Mouse (Mus musculus): Measurements from ENCODE around the gene Prdm11.

Prdm11 gene

GRCm38 (mm10) chr2:93045818-93046508, at the start of gene Prdm11:
TSS of gene Prdm11 (minus strand) at chr2:93046167.
- peak; percentile 24 for DNase-seq

DNA sequence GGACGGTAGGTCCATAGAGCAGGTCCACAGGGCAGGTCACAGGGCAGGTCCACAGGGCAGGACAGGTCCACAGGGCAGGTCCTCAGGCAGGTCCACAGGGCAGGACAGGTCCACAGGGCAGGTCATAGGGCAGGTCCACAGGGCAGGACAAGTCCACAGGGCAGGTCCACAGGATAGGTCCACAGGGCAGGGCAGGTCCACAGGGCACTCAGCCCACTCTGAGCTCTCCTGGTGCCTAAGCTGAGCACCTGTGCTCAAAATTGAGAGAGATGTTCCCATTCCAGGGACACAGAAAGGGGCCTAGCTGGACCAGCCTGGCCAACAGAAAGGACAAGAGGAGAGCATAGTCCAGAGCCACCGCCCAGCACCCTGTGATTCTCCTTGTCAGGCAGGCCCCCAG, 46.4 kb upstream of the Prdm11 start:
- no peak for DNase-seq

DNA sequence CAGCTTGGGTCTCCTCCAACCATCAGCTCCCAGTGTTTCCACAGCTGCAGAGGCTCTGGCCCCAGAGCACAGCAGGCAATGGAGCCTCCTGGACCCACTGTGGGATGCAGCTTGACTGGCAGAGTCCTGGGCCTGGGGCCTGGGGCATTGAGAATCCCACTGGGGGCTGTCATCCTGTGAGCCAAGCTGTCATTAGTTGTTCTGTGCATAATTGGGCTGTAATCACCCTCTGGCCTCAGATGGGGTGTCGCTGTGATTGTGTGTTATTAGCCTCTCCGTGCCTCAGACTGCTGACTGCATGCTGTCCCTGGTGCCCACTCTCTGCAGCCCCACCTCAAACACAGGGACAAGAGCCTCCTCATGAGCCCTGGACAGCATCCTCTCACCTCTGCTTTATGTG, 45.7 kb upstream of the Prdm11 start:
- DNase-seq = no peak

- no peak for DNase-seq
Observed at GRCm38 (mm10) chr2:93089379-93090089, 43.6 kb upstream of the Prdm11 start.

DNA sequence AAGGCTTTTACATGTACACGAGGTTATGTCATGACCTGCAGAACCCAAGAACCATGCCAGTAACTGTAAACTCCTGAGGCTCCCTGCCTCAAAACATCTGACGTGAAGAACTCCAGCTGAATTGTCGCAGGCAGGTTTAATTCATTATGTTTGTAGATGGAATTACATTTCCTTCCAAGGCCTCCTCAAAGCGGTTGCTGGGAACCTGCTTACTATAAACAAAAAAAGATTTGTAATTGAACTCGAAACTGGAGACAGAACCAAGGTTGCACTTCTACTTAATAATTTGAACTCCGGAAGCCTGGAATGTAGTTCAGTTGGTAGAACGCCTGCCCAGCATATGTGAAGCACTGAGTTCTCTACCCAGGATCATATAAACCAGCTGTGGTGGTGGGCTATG, 42.0 kb upstream of the Prdm11 start:
- no peak for DNase-seq

DNA sequence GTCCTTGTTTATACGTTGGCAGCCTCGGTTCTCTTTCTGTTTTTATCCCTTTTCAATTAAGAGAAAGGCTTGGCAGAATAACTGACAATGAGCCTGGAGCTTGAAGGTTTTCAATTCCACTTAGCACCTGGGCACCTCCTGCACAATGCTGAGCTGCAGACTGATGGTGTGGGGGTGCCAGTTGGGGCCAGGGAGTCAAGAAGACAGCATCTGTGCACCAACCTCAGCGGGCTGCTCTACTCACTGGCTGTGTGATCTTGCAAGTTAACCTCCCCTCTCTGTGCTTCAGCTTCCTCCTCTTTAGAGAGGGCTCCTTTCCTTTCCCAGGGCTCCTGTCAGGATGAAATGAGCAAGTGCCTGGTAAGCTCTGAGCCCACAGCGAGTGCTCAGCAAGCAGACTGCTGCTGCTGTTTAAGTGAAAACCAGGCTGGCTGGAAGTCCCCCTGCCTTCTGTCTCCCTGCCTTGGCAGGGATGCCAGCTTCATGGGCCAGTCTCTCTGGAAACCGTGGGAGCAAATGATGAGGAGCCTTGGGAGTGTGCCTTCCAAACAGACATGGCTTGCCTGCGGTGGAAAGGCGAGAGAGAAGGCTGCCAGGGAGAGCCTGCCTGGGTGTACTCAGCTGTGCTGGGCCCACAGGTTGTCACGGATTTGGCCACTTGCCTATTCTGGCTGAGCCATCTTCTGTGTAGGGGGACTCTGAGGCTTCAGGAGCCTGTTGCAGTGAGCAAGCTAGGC, 39.5 kb upstream of the Prdm11 start:
- no peak for DNase-seq

DNA sequence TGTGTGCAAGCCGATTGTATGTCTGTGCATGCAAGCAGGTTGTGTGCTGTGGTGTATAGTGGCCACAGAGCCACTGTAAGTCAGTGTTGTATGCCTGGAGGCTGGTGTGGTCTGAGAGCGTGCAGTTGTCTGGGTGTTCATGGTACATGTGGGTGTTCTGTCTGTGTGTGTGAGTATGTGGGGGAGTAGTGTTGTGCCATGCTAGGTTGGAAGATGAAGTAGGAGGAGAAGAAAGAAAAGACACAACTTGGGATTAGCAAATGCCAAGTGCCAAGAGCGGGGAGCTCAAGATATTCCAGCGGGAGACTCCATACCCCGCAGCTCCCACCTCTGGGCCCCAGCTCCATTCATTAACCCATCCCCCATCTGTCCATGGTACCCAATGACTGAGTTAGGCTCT, 38.5 kb upstream of the Prdm11 start:
- DNase-seq = no peak

DNA sequence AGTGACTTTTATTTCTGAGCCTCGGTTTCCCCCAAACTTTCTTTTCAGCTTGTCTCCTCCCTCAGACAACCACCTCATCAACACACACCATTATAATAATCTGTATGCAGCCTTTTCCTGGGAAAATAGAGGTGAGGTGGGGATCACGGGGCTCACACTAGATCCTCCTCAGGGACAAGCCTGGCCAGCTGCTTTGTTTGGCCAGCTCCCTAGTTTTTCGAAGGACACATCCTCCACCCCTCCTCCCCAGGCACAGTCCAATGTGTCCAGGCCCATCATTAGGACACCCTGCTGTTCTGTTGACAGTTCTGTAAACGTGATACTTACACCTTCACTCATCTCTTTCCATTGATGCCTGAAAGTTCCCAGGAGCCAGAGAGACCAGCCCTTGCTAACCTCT, 37.4 kb upstream of the Prdm11 start:
- no peak for DNase-seq

DNA sequence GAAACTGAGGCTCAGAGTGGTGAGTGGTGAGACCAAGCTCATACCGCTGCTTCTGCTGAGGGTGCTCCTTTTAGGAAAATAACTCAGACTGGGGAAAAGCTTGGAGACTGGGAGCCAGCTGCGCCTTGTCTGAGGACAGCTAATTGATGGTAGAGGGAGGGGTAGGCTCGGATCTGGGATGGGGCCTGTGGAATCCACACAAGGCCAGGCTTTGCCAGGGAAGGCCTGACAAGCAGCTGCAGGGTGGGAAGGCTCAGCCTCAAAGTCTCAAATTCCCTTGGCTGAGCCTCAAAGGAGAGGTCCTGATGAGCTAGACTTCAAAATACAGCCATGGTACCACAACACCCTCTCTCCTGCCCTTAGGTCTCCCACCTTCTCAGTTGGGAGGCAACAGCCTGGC, 36.9 kb upstream of the Prdm11 start:
- peak; percentile 20 for DNase-seq

DNA sequence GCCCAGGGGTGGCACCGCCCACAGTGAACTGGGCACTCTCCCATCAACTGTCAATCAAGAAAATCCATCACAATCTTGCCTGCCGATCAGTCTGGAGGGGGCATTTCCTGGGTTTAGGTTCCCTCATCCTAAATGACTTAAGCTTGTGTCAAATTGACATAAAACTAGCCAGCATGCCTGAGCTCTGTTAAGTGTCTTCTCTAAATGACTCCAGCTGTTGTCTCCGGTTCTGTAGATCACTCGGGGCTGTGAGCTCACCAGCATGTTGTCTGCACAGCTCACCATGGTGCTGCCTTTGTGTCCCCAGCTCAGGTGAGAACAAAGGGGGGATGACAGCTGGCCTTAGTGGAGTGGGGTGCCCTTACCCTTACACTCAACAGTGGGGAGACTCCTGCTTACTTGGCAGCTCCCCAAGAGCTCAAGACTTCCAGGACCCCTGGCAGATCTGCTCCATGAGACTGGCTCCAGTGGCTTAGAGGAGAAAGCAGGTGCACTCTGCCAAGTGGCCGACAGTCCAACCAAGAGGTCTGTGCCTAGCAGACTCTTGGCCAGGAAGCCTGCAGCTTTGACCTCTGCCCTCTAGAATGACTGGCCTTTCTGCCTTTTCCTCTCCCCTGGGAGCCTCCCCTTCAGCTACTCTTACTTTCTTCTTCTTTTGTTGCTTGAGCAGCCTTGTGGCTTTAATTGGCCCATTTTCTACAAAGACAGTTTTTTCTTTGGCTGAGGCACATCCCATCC, 35.1 kb upstream of the Prdm11 start:
- no peak for DNase-seq

- DNase-seq = no peak
Observed at GRCm38 (mm10) chr2:93079394-93079793, 33.4 kb upstream of the Prdm11 start.

GRCm38 (mm10) chr2:93076578-93076955, 30.6 kb upstream of the Prdm11 start:
- no peak for DNase-seq

GRCm38 (mm10) chr2:93075738-93076577, 30.0 kb upstream of the Prdm11 start:
- peak; percentile 72 for DNase-seq

DNA sequence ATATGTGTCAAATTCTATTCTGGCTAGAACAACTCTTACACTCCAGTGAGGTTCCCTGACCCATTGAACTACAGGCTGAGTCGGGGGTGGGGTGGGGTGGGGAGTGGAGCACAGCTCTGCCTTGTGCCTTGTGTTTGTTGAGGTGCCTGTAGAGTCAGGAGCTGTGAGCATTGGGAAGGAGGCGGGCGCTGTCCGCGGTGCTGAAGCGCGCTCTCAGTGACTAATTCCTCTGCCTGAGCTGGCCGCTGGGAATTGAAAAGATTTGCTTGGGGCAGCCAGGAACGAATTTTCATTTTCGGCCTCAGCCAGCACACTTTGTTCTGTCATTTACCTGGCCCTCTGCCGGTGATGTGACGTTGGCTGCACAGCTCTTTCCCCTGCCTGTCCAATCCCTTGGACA, 25.7 kb upstream of the Prdm11 start:
- DNase-seq = peak; percentile 71

DNA sequence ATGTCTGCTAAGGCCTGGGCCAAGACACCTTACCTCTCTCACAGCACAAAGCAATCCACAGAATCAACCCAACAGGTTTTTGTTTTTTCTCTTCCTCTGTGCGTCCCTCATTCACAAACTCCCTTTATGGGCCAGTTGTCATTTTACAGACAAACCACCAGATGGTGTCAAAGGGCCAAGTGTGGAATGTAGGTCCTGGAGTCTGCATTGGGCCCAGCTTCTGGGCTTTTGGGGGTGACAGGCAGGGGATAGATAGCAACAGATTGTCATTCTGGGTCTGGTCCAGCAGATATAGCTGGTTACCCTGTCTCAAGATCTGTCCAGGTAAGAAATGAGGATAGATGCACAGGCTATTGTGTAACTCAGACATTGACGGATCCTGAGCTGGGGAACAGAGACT, 23.0 kb upstream of the Prdm11 start:
- no peak for DNase-seq

- peak; percentile 46 for DNase-seq
Observed at GRCm38 (mm10) chr2:93063347-93063746, 17.4 kb upstream of the Prdm11 start.

DNA sequence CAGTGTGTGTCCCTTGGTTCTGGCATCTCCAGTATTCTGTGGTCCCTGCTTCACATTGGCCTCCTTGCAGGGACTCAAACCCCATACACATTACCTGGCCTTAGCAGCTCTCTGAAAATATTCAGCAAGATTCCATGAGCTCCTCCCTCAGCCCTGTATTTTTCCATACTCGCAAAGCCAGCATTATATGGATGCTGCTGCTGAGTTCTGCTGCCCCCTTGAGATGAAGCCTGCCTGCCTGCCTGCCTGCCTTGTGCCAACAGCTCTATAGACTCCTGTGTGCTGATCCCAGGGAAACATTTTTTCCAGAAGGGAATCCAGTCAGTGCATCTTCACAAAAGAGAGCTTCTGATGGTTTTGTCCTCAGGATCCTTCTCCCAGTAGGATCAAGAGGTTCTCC, 5.9 kb upstream of the Prdm11 start:
- no peak for DNase-seq

DNA sequence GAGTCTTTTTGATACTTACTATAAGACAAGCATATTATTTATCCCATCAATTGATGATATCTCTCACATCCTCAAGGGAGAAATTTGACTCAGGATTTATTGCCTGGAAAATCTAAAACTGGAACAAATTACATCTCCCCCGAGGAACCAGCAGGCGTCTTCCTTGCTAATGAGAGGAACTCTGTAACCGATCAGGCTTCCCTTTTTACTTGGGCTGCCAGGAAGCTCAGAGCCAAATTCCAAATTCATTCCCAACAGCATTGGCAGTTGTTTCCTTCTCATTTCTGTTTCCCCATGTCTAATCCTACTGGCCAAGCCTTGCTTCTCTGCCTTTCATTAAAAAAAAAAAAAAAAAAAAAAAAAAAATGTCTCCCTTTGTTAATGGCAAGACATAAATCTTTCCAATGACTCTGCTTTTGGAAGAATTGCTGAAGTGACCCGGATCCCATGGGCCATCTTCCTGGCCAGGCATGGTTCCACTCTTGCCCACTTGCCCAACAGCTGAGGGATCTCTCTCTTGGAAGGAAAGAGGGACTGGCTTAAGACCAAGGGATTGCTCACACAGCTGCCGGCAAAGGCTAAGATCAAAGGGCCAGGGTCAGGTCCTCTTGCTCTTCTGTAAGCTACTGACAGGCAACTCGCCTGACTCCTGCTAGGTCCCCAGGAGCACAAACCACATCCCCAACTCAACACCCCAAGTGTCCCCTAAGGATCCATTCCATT, 2.8 kb upstream of the Prdm11 start:
- DNase-seq = no peak

DNA sequence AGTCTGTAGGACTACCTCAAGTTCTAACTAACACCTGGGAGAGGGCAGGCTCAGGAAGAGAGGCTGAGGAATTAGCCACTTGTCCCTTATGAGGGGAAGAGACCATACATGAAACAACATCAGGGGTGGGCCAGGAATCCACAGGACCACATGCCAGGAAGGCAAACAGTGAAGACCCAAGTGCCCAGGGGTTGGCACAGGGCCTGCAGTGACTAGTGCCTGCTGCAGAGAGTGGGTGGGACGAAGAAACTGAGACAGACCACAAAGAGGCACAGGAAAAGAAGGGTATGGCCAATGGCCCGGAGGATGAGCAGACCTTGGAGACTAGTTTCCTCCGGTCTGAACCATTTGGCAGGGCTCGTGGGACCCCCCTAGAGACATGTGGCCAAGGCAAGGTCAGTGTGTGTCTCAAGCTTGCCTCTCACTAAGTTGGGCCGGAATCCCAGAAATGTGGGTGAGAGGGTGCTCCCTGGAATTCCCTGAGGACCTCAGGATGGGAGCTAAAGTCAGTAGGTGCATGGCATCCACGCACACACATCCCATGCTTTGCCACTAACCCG, 1.6 kb upstream of the Prdm11 start:
- no peak for DNase-seq

GRCm38 (mm10) chr2:93047036-93047435, 1.1 kb upstream of the Prdm11 start:
- DNase-seq = no peak

- DNase-seq = no peak
Observed at GRCm38 (mm10) chr2:93046509-93046835, 505 bp upstream of the Prdm11 start.

Data from liver (tissue).